Mouse (Mus musculus) heart, adult 2 months (tissue): ENCODE measurements around the gene Olfm2. TPM values are rescaled to one million over a fixed set of nuclear protein-coding genes. Genes with fewer than 3 reads are reported as not detected.
A peak's percentile ranks its signal among the peaks of the same experiment; 100 is the strongest.
"Not testable (repeated sequence)": the region's sequence is repeated elsewhere in the genome, so short reads cannot be mapped to it uniquely, and the experiment has no call there.

ENCODE experiments used
- DNase-seq, 2 experiments: peaks; one replicate each; pipeline ENCODE4 v3.0.0; 2021
- H3K27ac ChIP-seq: fragments of 200-600 bp; 2 replicates; pipeline ENCODE4 v1.8.1; 2022
- H3K27me3 ChIP-seq: fragments of 200-500 bp; 2 replicates; pipeline ENCODE4 v1.6.1; 2012; ENCODE audit warnings: mild to moderate bottlenecking, low read length, inconsistent platforms, mixed read lengths; ENCODE audit not compliant: control insufficient read depth, insufficient read depth
- H3K36me3 ChIP-seq: fragments of 200-500 bp; 2 replicates; pipeline ENCODE4 v1.6.1; 2012; ENCODE audit warnings: low read length, inconsistent platforms; ENCODE audit not compliant: control insufficient read depth, insufficient read depth
- H3K4me1 ChIP-seq: fragments of 200-500 bp; 2 replicates; pipeline ENCODE4 v1.6.1; 2011; ENCODE audit warnings: low read length; ENCODE audit not compliant: control insufficient read depth, insufficient read depth
- H3K4me3 ChIP-seq: fragments of 200-600 bp; 2 replicates; pipeline ENCODE4 v1.8.1; 2022
- H3K79me2 ChIP-seq: fragments of 200-500 bp; replicated peaks from 2 replicates; pipeline ENCODE4 v1.6.1; 2012; ENCODE audit warnings: mild to moderate bottlenecking, inconsistent platforms, low read length, moderate library complexity, mixed read lengths; ENCODE audit not compliant: control insufficient read depth, insufficient read depth
- H3K9ac ChIP-seq: fragments of 200-500 bp; 2 replicates; pipeline ENCODE4 v1.6.1; 2012; ENCODE audit warnings: low read depth, mild to moderate bottlenecking, control low read depth, inconsistent platforms, low read length, mixed read lengths
- CTCF ChIP-seq: fragments of 200-600 bp; IDR thresholded peaks from 2 replicates; pipeline ENCODE4 v1.8.1; 2022; ENCODE audit warnings: antibody characterized with exemption, mild to moderate bottlenecking, moderate library complexity
- EP300 ChIP-seq: fragments of 200-500 bp; IDR thresholded peaks from 2 replicates; pipeline ENCODE4 v1.6.1; 2011; ENCODE audit warnings: low read depth, low read length, control low read depth; ENCODE audit not compliant: insufficient read depth
- POLR2A ChIP-seq: fragments of 200-500 bp; IDR thresholded peaks from 2 replicates; pipeline ENCODE4 v1.6.1; 2011; ENCODE audit warnings: mild to moderate bottlenecking, low read depth, low read length, control low read depth; ENCODE audit not compliant: insufficient read depth
- WGBS: fragments of 180-500 bp; shearing (Covaris S2); methylation state at CpG from one replicate; pipeline ENCODE4 v1.1.7; 2018; 5-methylcytosine and 5-hydroxymethylcytosine counted together
- intact Hi-C: fragments of 180-260 bp; cut with DNase I; formaldehyde crosslinking; loops from one replicate; pipeline ENCODE4 v1.15.1; 2025
- polyA plus RNA-seq: library from polyadenylated mRNA; depleted of rRNA; stranded (reverse); fragments of >200 nt; gene quantifications from 2 replicates; pipeline ENCODE4 v1.2.3, GENCODE M21; 2012
- total RNA-seq, 2 experiments: library from RNA; stranded (reverse); gene quantifications; 2 replicates each; pipeline ENCODE4 v1.2.3; 2021

Gene Olfm2
- total and polyA plus RNA-seq, 3 experiments, result 0.13 to 0.31 TPM; not detected in 1

GRCm38 (mm10) chr9:20642101-20642895 is 103.9 kb downstream of the Olfm2 start, which contains the start of gene Ubl5:
Ubl5 (plus strand) TSS chr9:20642878.
- Histone ChIP-seq H3K9ac (peak within 1 kb of the TSS; percentile 84), H3K79me2 (peaks cover 5% of the 10 kb centered on the region), H3K4me3 (peak within 1 kb of the TSS; percentile 99), H3K27ac (peak within 1 kb of the TSS; percentile 92), H3K36me3 (no peaks in the 10 kb centered on the region; the same call in 1 of the 2 replicates), H3K27me3 (no peaks in the 10 kb centered on the region), H3K4me1 (peaks cover 5% of the 10 kb centered on the region)
- WGBS, result 2% methylated on average over 51 of the region's 51 CpGs
- peak; percentile 70 to 73 for DNase-seq
- intact Hi-C loops, result loop anchor here (2.0 to 10.0 kb wide), 4 partner anchors 35 to 147 kb away; partner anchors contain the start of genes Zfp266, Zfp426 and Zfp846
- TF ChIP-seq POLR2A, result 0 out of 2 replicates have a peak, but pooled peaks have one; percentile 21
- TF ChIP-seq CTCF, result no peak

GRCm38 (mm10) chr9:20641501-20641900 is 104.6 kb downstream of the Olfm2 start:
- peak overlapping the region; percentile 99 for H3K4me3 ChIP-seq
- peaks cover 5% of the 10 kb centered on the region for H3K79me2 ChIP-seq
- WGBS, result 3% methylated on average over 6 of the region's 6 CpGs
- intact Hi-C loops, result loop anchor here (10.0 kb wide), 2 partner anchors 117 to 147 kb away; partner anchors contain the start of genes Zfp266 and Zfp426
- peak overlapping the region; percentile 92 for H3K27ac ChIP-seq
- TF ChIP-seq CTCF (no peak), POLR2A (no peak), EP300 (no peak)
- H3K9ac ChIP-seq, result peak overlapping the region; percentile 16
- no peaks in the 10 kb centered on the region for H3K27me3 ChIP-seq
- peaks cover 5% of the 10 kb centered on the region for H3K4me1 ChIP-seq
- no peak for DNase-seq
- H3K36me3 ChIP-seq, result no peaks in the 10 kb centered on the region; the same call in 1 of the 2 replicates

- intact Hi-C loops, result no loop called here
- DNase-seq, result no peak
Observed at GRCm38 (mm10) chr9:20639486-20639885, 106.7 kb downstream of the Olfm2 start.

GRCm38 (mm10) chr9:20638552-20638951 is 107.6 kb downstream of the Olfm2 start:
- Histone ChIP-seq H3K27me3 (no peaks in the 10 kb centered on the region), H3K9ac (no peak overlapping the region), H3K4me1 (peaks cover 2% of the 10 kb centered on the region; the same call in 1 of the 2 replicates), H3K36me3 (no peaks in the 10 kb centered on the region; the same call in 1 of the 2 replicates), H3K27ac (no peak overlapping the region), H3K4me3 (no peak overlapping the region), H3K79me2 (peaks cover 5% of the 10 kb centered on the region)
- no peak for DNase-seq
- TF ChIP-seq EP300, result no peak
- intact Hi-C loops, result no loop called here
- 83% methylated on average over 19 of the region's 19 CpGs for WGBS

More at GRCm38 (mm10) chr9:20639486-20639885, 106.7 kb downstream of the Olfm2 start:
- Histone ChIP-seq H3K27ac (no peak overlapping the region), H3K36me3 (no peaks in the 10 kb centered on the region; the same call in 1 of the 2 replicates), H3K9ac (no peak overlapping the region), H3K79me2 (peaks cover 5% of the 10 kb centered on the region), H3K4me3 (no peak overlapping the region), H3K4me1 (peaks cover 2% of the 10 kb centered on the region; the same call in 1 of the 2 replicates), H3K27me3 (no peaks in the 10 kb centered on the region)
- WGBS, result 84% methylated on average over 4 of the region's 4 CpGs
- TF ChIP-seq CTCF (no peak), POLR2A (no peak), EP300 (no peak)

- peaks cover 2% of the 10 kb centered on the region; the same call in 1 of the 2 replicates for H3K4me1 ChIP-seq
- TF ChIP-seq EP300 (no peak), POLR2A (no peak), CTCF (no peak)
- H3K4me3 ChIP-seq, result no peak overlapping the region
- intact Hi-C loops, result no loop called here
- H3K27ac ChIP-seq, result no peak overlapping the region
- DNase-seq, result no peak
- H3K9ac ChIP-seq, result no peak overlapping the region
- no peaks in the 10 kb centered on the region for H3K27me3 ChIP-seq
- peaks cover 3% of the 10 kb centered on the region for H3K79me2 ChIP-seq
- WGBS, result 85% methylated on average over 2 of the region's 2 CpGs
- H3K36me3 ChIP-seq, result no peaks in the 10 kb centered on the region; the same call in 1 of the 2 replicates
Observed at GRCm38 (mm10) chr9:20636790-20637189, 109.4 kb downstream of the Olfm2 start.

GRCm38 (mm10) chr9:20636256-20636655 is 109.9 kb downstream of the Olfm2 start:
- no peak overlapping the region for H3K4me3 ChIP-seq
- WGBS, result 84% methylated on average over 3 of the region's 3 CpGs
- DNase-seq, result peak in 1 of 2 experiments; percentile 14
- TF ChIP-seq POLR2A (no peak), CTCF (no peak), EP300 (no peak)
- no peak overlapping the region for H3K9ac ChIP-seq
- H3K79me2 ChIP-seq, result peaks cover 3% of the 10 kb centered on the region
- intact Hi-C loops, result no loop called here
- H3K27ac ChIP-seq, result no peak overlapping the region
- peaks cover 2% of the 10 kb centered on the region; the same call in 1 of the 2 replicates for H3K4me1 ChIP-seq
- H3K27me3 ChIP-seq, result no peaks in the 10 kb centered on the region
- H3K36me3 ChIP-seq, result no peaks in the 10 kb centered on the region

GRCm38 (mm10) chr9:20635676-20636075 is 110.5 kb downstream of the Olfm2 start:
- H3K36me3 ChIP-seq, H3K4me1 ChIP-seq, H3K4me3 ChIP-seq, H3K27me3 ChIP-seq, H3K9ac ChIP-seq, DNase-seq, H3K79me2 ChIP-seq, H3K27ac ChIP-seq, intact Hi-C loops: not testable (repeated sequence)
- WGBS, result 85% methylated on average over 8 of the region's 8 CpGs
